Mouse (Mus musculus) small intestine, adult 2 months (tissue): ENCODE data around the gene App. TPM values are rescaled to one million over a fixed set of nuclear protein-coding genes. Genes with fewer than 3 reads are reported as not detected.
A peak's percentile ranks its signal among the peaks of the same experiment; 100 is the strongest.

Experiments used
- H3K27ac ChIP-seq: fragments of 200-500 bp; 2 replicates; pipeline ENCODE4 v1.5.1; 2012; ENCODE audit warnings: low read depth, low read length, control low read depth, inconsistent platforms; ENCODE audit not compliant: insufficient read depth
- H3K27me3 ChIP-seq: fragments of 200-500 bp; 2 replicates; pipeline ENCODE4 v1.6.1; 2012; ENCODE audit warnings: mild to moderate bottlenecking, moderate library complexity, low read length, inconsistent platforms; ENCODE audit not compliant: control insufficient read depth, insufficient read depth
- H3K36me3 ChIP-seq: fragments of 200-500 bp; 2 replicates; pipeline ENCODE4 v1.6.1; 2012; ENCODE audit warnings: mild to moderate bottlenecking, low read length, control low read depth, inconsistent platforms; ENCODE audit not compliant: control insufficient read depth, insufficient read depth
- H3K4me1 ChIP-seq: fragments of 200-500 bp; 2 replicates; pipeline ENCODE4 v1.6.1; 2012; ENCODE audit warnings: low read length, inconsistent platforms, mixed read lengths; ENCODE audit not compliant: control insufficient read depth, insufficient read depth, insufficient read length
- H3K4me3 ChIP-seq: fragments of 200-500 bp; 2 replicates; pipeline ENCODE4 v1.5.1; 2012; ENCODE audit warnings: low read depth, mild to moderate bottlenecking, control low read depth, inconsistent platforms, low read length, moderate library complexity
- CTCF ChIP-seq: fragments of 200-500 bp; IDR thresholded peaks from 2 replicates; pipeline ENCODE4 v1.5.1; 2012; ENCODE audit warnings: low read depth, mild to moderate bottlenecking, control low read depth, inconsistent platforms, low read length, moderate library complexity, mixed read lengths; ENCODE audit not compliant: insufficient replicate concordance, insufficient read length; ENCODE audit errors: extremely low read depth
- POLR2A ChIP-seq: fragments of 200-500 bp; IDR thresholded peaks from 2 replicates; pipeline ENCODE4 v1.6.1; 2012; ENCODE audit warnings: low read depth, mild to moderate bottlenecking, control low read depth, inconsistent platforms, low read length, moderate library complexity
- WGBS: fragments of 180-500 bp; shearing (Covaris S2); methylation state at CpG from one replicate; pipeline ENCODE4 v1.1.7; 2018; 5-methylcytosine and 5-hydroxymethylcytosine counted together
- polyA plus RNA-seq: library from polyadenylated mRNA; depleted of rRNA; stranded (reverse); fragments of >200 nt; gene quantifications from 2 replicates; pipeline ENCODE4 v1.2.3, GENCODE M21; 2012

Gene App
- polyA plus RNA-seq, 1 experiment, result 387 TPM

DNA sequence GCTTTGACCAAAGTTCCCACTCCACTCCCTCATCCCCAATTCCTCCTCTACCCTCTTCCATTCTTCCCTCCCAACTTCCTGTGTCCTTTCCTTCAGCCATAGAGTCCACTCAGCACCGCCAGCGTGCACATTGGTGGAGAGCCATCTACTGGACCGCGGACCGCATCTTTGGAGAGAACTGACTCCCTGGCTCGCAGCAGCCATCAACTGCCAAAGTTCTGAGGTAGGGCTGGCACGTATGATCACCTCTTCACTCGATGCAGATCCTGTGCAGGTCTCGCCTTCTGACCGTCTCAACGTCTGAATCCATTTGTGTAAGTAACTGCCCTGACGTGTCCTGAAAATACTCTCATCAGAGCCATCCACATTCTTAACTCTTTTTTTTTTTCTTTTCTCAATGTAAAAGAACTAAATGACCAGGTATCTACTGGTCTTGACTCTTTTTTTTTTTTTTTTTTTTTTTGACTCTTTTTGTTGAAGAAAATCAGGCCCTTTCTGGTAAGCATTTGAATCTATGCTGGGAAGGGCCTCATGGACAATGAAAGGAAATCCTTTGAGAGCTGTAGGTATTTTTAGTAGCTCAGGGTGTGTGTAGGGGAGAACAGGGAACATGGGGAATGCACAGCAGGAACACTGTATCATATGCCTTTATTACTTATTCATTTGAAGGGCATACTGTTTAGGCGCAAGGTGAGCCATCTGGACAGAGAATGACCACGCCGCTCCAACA lies 200.0 kb downstream of the App start:
- H3K4me1 ChIP-seq, result peaks cover 16% of the 10 kb centered on the region
- 93% methylated on average over 15 of the region's 15 CpGs for WGBS

DNA sequence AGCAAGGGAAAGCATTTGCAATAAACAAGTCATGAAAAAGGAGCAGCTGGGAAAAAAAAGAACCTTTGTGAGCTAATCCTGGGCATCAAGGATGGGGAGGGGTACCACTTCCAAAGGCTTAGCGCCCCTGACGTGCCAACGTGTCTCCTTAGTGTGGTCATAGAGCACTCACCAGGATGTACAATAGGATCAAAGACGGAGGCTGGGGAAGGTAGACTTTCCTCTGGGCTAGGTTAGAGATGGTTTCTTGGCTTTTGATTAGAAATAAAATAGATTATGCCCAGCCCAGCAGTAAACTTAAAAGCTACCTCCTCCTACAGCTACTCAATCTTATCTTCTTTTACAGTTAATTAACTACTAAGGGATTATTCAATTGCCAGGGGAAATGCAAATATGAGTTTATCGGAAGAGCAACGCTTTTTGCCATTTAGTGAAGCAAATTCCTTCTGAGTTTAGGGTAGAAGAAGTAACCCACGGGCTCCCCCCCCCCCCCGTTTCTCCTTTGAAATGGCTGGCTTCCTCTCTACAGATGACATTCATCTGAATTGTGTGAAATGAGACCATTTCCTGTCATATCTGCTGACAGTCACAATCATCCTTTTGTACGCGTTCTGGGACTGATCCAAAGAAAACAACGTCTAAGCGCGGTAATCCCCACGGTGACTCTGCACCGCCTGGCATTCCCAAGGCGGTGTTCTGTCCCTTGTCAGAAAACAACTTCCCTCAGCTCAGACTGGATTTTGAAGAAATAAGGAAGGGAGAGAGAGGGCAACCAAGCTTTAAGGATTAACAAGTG lies 201.8 kb downstream of the App start:
- no peaks in the 10 kb centered on the region for H3K27me3 ChIP-seq
- H3K4me3 ChIP-seq, result peak overlapping the region; percentile 8; the same call in 1 of the 2 replicates
- peaks cover 16% of the 10 kb centered on the region for H3K4me1 ChIP-seq
- H3K27ac ChIP-seq, result peak overlapping the region; percentile 77
- WGBS, result 17% methylated on average over 16 of the region's 16 CpGs
- TF ChIP-seq CTCF (no peak), POLR2A (no peak)
- peaks cover 17% of the 10 kb centered on the region for H3K36me3 ChIP-seq

More for the DNA sequence above, 200.0 kb downstream of the App start:
- TF ChIP-seq CTCF (no peak), POLR2A (no peak)
- H3K27me3 ChIP-seq, result no peaks in the 10 kb centered on the region
- H3K4me3 ChIP-seq, result no peak overlapping the region
- H3K27ac ChIP-seq, result no peak overlapping the region
- H3K36me3 ChIP-seq, result peaks cover 24% of the 10 kb centered on the region

- no peak overlapping the region for H3K4me3 ChIP-seq
- WGBS, result 52% methylated on average over 7 of the region's 7 CpGs
- peaks cover 15% of the 10 kb centered on the region for H3K36me3 ChIP-seq
- H3K4me1 ChIP-seq, result peaks cover 15% of the 10 kb centered on the region
- H3K27me3 ChIP-seq, result no peaks in the 10 kb centered on the region
- no peak overlapping the region for H3K27ac ChIP-seq
- TF ChIP-seq POLR2A, result no peak
- TF ChIP-seq CTCF, result no peak
Measured at GRCm38 (mm10) chr16:84969026-84969425, 204.5 kb downstream of the App start.

DNA sequence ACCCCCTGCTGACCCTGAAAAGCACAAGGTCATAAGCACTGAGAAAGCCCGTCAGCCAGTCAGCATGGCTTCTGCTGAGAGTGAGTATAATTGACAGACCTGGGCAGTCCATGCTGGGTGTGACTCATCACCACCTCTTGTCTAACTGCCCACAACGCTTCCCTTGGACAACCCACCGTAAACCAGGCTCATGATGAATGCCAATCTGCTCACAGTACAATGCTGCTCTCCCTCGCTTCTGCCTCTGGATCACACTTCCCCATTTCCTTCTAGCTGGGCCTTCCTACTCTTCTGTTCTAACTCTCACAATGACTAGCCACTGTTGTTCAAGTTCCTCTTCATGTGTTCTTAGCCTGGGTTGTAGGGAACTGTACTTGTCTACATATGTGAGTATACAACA lies 206.6 kb downstream of the App start:
- Histone ChIP-seq H3K36me3 (peaks cover 25% of the 10 kb centered on the region), H3K27ac (no peak overlapping the region), H3K27me3 (no peaks in the 10 kb centered on the region), H3K4me1 (peaks cover 4% of the 10 kb centered on the region), H3K4me3 (no peak overlapping the region)
- TF ChIP-seq POLR2A (no peak), CTCF (no peak)
- WGBS, result 91% methylated on average over 4 of the region's 4 CpGs

DNA sequence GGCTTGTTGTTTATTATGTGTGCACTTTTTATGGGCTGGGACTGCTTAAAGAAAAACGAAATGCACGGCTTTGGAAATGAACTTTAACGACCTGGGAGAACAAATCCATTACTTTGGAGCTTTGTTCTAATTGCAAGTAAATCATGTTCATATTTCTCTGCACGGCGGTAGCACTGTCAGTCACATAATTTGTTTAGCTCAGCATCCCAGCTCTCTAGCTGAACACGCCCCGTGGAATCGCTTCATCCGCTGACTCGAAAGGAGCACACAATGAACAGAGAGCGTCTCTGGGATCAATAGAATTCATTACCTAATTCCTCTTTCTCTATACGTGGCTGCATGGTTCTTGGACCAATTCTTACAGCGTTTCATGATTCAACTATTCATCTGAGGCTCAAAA lies 207.5 kb downstream of the App start:
- TF ChIP-seq POLR2A (no peak), CTCF (no peak)
- Histone ChIP-seq H3K4me3 (no peak overlapping the region), H3K4me1 (peaks cover under 1% of the 10 kb centered on the region; the same call in 1 of the 2 replicates), H3K27ac (no peak overlapping the region), H3K36me3 (peaks cover 33% of the 10 kb centered on the region), H3K27me3 (no peaks in the 10 kb centered on the region)
- 85% methylated on average over 13 of the region's 13 CpGs for WGBS

- Histone ChIP-seq H3K4me1 (no peaks in the 10 kb centered on the region), H3K27me3 (no peaks in the 10 kb centered on the region), H3K4me3 (no peak overlapping the region), H3K27ac (no peak overlapping the region), H3K36me3 (peaks cover 39% of the 10 kb centered on the region)
- TF ChIP-seq POLR2A (no peak), CTCF (no peak)
- 58% methylated on average over 9 of the region's 9 CpGs for WGBS
Measured at GRCm38 (mm10) chr16:84963960-84964359, 209.6 kb downstream of the App start.

DNA sequence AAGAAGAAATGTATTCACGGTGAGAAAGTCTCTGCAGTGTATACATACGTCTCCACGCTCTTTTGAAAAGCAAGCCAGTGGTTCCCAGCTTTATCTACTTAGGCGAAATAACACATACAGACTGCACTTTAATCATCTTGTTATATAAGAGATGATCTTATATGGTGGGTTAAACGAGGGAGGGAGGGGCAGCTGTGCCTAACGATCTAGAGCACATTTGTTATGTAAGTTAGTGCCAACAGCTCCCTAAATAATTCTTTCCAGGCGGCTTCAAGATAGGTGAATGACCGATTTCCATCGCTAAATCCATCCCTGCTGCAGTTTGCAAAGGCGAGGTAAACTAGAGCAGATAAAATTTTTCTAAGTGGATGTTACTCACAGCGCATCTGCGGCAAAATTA lies 210.0 kb downstream of the App start:
- no peak overlapping the region for H3K27ac ChIP-seq
- H3K27me3 ChIP-seq, result no peaks in the 10 kb centered on the region
- TF ChIP-seq POLR2A (no peak), CTCF (no peak)
- H3K4me1 ChIP-seq, result no peaks in the 10 kb centered on the region
- H3K4me3 ChIP-seq, result no peak overlapping the region
- WGBS, result 87% methylated on average over 12 of the region's 12 CpGs
- H3K36me3 ChIP-seq, result peaks cover 39% of the 10 kb centered on the region
